Mouse (Mus musculus) megakaryocyte, embryonic 14.5 days (primary cell): Measurements from ENCODE around the gene Ermp1. TPM values are rescaled to one million over a fixed set of nuclear protein-coding genes. Genes with fewer than 3 reads are reported as not detected.

ENCODE experiments used
- H3K27me3 ChIP-seq: replicated peaks from 2 replicates; pipeline ENCODE3; 2012; ENCODE audit warnings: inconsistent platforms
- H3K36me3 ChIP-seq: replicated peaks from 2 replicates; pipeline ENCODE3; 2012; ENCODE audit warnings: low read length, inconsistent platforms, mixed read lengths
- H3K4me1 ChIP-seq: 2 replicates; pipeline ENCODE4 v1.6.1; 2012; ENCODE audit warnings: inconsistent platforms
- H3K4me3 ChIP-seq: replicated peaks from 2 replicates; pipeline ENCODE3; 2012; ENCODE audit warnings: moderate library complexity, mild to moderate bottlenecking, inconsistent platforms
- H3K9me3 ChIP-seq: 2 replicates; pipeline ENCODE4 v1.6.1; 2012; ENCODE audit warnings: inconsistent platforms
- FLI1 ChIP-seq: IDR thresholded peaks from 2 replicates; pipeline ENCODE4 v1.6.1; 2012; ENCODE audit warnings: low read length, inconsistent platforms, mixed read lengths
- GATA1 ChIP-seq: IDR thresholded peaks from 3 replicates; pipeline ENCODE4 v1.6.1; 2012; ENCODE audit warnings: mixed read lengths, low read length, inconsistent platforms, borderline replicate concordance
- polyA plus RNA-seq: library from polyadenylated mRNA; stranded (reverse); fragments of >175 nt; gene quantifications from 2 replicates; pipeline ENCODE4 v1.2.3, GENCODE M21; 2012; ENCODE audit warnings: low replicate concordance; ENCODE audit not compliant: insufficient read depth

Gene Ermp1
- polyA plus RNA-seq, 1 experiment = 0.92 TPM

GRCm38 (mm10) chr19:29663780-29664179 lies 15.6 kb upstream of the Ermp1 start:
- H3K9me3 ChIP-seq = no peaks in the 10 kb centered on the region
- H3K27me3 ChIP-seq = peaks cover 16% of the 10 kb centered on the region
- H3K4me3 ChIP-seq = no peak overlapping the region
- TF ChIP-seq GATA1 = no peak
- TF ChIP-seq FLI1 = no peak
- no peaks in the 10 kb centered on the region for H3K36me3 ChIP-seq
- H3K4me1 ChIP-seq = peaks cover 30% of the 10 kb centered on the region

- Histone ChIP-seq H3K36me3 (no peaks in the 10 kb centered on the region), H3K4me3 (no peak overlapping the region), H3K9me3 (no peaks in the 10 kb centered on the region), H3K27me3 (peaks cover 12% of the 10 kb centered on the region), H3K4me1 (peaks cover 17% of the 10 kb centered on the region)
- TF ChIP-seq FLI1 = no peak
- no peak for TF ChIP-seq GATA1
These were observed 13.9 kb upstream of the Ermp1 start for GRCm38 (mm10) chr19:29661974-29662580.

GRCm38 (mm10) chr19:29660835-29661764 lies 12.9 kb upstream of the Ermp1 start:
- Histone ChIP-seq H3K4me3 (no peak overlapping the region), H3K9me3 (no peaks in the 10 kb centered on the region), H3K4me1 (peaks cover 13% of the 10 kb centered on the region), H3K36me3 (no peaks in the 10 kb centered on the region), H3K27me3 (peaks cover 18% of the 10 kb centered on the region)
- TF ChIP-seq GATA1 = no peak

GRCm38 (mm10) chr19:29659705-29660104 lies 11.5 kb upstream of the Ermp1 start:
- no peaks in the 10 kb centered on the region for H3K9me3 ChIP-seq
- no peak overlapping the region for H3K4me3 ChIP-seq
- H3K27me3 ChIP-seq = peaks cover 15% of the 10 kb centered on the region
- TF ChIP-seq FLI1 (no peak), GATA1 (no peak)
- peaks cover 13% of the 10 kb centered on the region for H3K4me1 ChIP-seq
- H3K36me3 ChIP-seq = no peaks in the 10 kb centered on the region

GRCm38 (mm10) chr19:29658836-29659235 lies 10.6 kb upstream of the Ermp1 start:
- peaks cover 13% of the 10 kb centered on the region for H3K27me3 ChIP-seq
- no peak overlapping the region for H3K4me3 ChIP-seq
- H3K9me3 ChIP-seq = no peaks in the 10 kb centered on the region
- peaks cover 14% of the 10 kb centered on the region for H3K4me1 ChIP-seq
- TF ChIP-seq FLI1 = no peak
- no peak for TF ChIP-seq GATA1
- no peaks in the 10 kb centered on the region for H3K36me3 ChIP-seq

- H3K27me3 ChIP-seq = peaks cover 17% of the 10 kb centered on the region
- H3K36me3 ChIP-seq = no peaks in the 10 kb centered on the region
- TF ChIP-seq GATA1 (no peak), FLI1 (no peak)
These were observed 9.3 kb upstream of the Ermp1 start for GRCm38 (mm10) chr19:29657558-29657957.

GRCm38 (mm10) chr19:29657033-29657432 lies 8.8 kb upstream of the Ermp1 start:
- Histone ChIP-seq H3K9me3 (peaks cover 2% of the 10 kb centered on the region), H3K4me1 (peaks cover 20% of the 10 kb centered on the region), H3K27me3 (peaks cover 17% of the 10 kb centered on the region), H3K36me3 (no peaks in the 10 kb centered on the region), H3K4me3 (no peak overlapping the region)
- TF ChIP-seq FLI1 (no peak), GATA1 (no peak)

More at GRCm38 (mm10) chr19:29657558-29657957, 9.3 kb upstream of the Ermp1 start:
- H3K9me3 ChIP-seq = no peaks in the 10 kb centered on the region
- no peak overlapping the region for H3K4me3 ChIP-seq
- peaks cover 20% of the 10 kb centered on the region for H3K4me1 ChIP-seq

- TF ChIP-seq FLI1 (no peak), GATA1 (no peak)
- no peaks in the 10 kb centered on the region for H3K36me3 ChIP-seq
- peaks cover 20% of the 10 kb centered on the region for H3K27me3 ChIP-seq
- H3K4me3 ChIP-seq = no peak overlapping the region
- peaks cover 6% of the 10 kb centered on the region for H3K9me3 ChIP-seq
- H3K4me1 ChIP-seq = peaks cover 19% of the 10 kb centered on the region
These were observed 8.4 kb upstream of the Ermp1 start for GRCm38 (mm10) chr19:29656620-29657019.

- Histone ChIP-seq H3K4me3 (no peak overlapping the region), H3K4me1 (peaks cover 16% of the 10 kb centered on the region), H3K27me3 (peaks cover 20% of the 10 kb centered on the region), H3K9me3 (peaks cover 12% of the 10 kb centered on the region), H3K36me3 (no peaks in the 10 kb centered on the region)
- TF ChIP-seq GATA1 (no peak), FLI1 (no peak)
These were observed 7.8 kb upstream of the Ermp1 start for GRCm38 (mm10) chr19:29656029-29656428.

- no peak overlapping the region for H3K4me3 ChIP-seq
- peaks cover 23% of the 10 kb centered on the region for H3K27me3 ChIP-seq
- peaks cover 20% of the 10 kb centered on the region for H3K4me1 ChIP-seq
- no peaks in the 10 kb centered on the region for H3K36me3 ChIP-seq
- H3K9me3 ChIP-seq = peaks cover 18% of the 10 kb centered on the region
- no peak for TF ChIP-seq FLI1
- TF ChIP-seq GATA1 = no peak
These were observed 6.9 kb upstream of the Ermp1 start for GRCm38 (mm10) chr19:29655148-29655547.
